Mouse (Mus musculus) liver, embryonic 11.5 days (tissue): ENCODE data around the gene Nek8. TPM values are rescaled to one million over a fixed set of nuclear protein-coding genes. Genes with fewer than 3 reads are reported as not detected.

Experiments used
- ATAC-seq: fragments of 200-750 bp; cut with Nextera tagmentation; replicated peaks from 2 replicates; pipeline ENCODE4 v1.8.0; 2017; ENCODE audit warnings: moderate number of reproducible peaks, mild to moderate bottlenecking, moderate TSS enrichment, moderate library complexity; ENCODE audit not compliant: low FRiP score
- DNase-seq: peaks from one replicate; pipeline ENCODE4 v3.0.0-alpha.2; 2017; ENCODE audit warnings: low spot score
- H3K27ac ChIP-seq: fragments of 300-500 bp; sonication (generic); 2 replicates; pipeline ENCODE4 v1.5.1; 2014; ENCODE audit warnings: mild to moderate bottlenecking, low read depth, low read length, control low read depth
- H3K27me3 ChIP-seq: fragments of 300-500 bp; sonication (generic); replicated peaks from 2 replicates; pipeline ENCODE4 v1.6.1; 2014; ENCODE audit warnings: low read length, mixed read lengths; ENCODE audit not compliant: control insufficient read depth, insufficient read depth
- H3K36me3 ChIP-seq: fragments of 300-500 bp; sonication (generic); 2 replicates; pipeline ENCODE4 v1.6.1; 2014; ENCODE audit warnings: mild to moderate bottlenecking, low read length, moderate library complexity, mixed read lengths; ENCODE audit not compliant: control insufficient read depth, insufficient read depth
- H3K4me1 ChIP-seq: fragments of 300-500 bp; sonication (generic); replicated peaks from 2 replicates; pipeline ENCODE4 v1.6.1; 2014; ENCODE audit warnings: low read length, mixed read lengths; ENCODE audit not compliant: control insufficient read depth, insufficient read depth
- H3K4me2 ChIP-seq: fragments of 300-500 bp; sonication (generic); 2 replicates; pipeline ENCODE4 v1.6.1; 2014; ENCODE audit warnings: mild to moderate bottlenecking, control low read depth, moderate library complexity
- H3K4me3 ChIP-seq: fragments of 300-500 bp; sonication (generic); 2 replicates; pipeline ENCODE4 v1.5.1; 2014; ENCODE audit warnings: low read depth, low read length, control low read depth
- H3K9ac ChIP-seq: fragments of 300-500 bp; sonication (generic); 2 replicates; pipeline ENCODE4 v1.6.1; 2014; ENCODE audit warnings: low read depth, low read length, control low read depth
- H3K9me3 ChIP-seq: fragments of 300-500 bp; sonication (generic); 2 replicates; pipeline ENCODE4 v1.6.1; 2016; ENCODE audit warnings: low read length, inconsistent platforms, mixed read lengths; ENCODE audit not compliant: control insufficient read depth
- WGBS: fragments of 180-500 bp; shearing (Covaris S2); extraction: QIAGEN DNeasy Blood & Tissue Kit; methylation state at CpG from one replicate; pipeline ENCODE4 v1.1.7; 2014; 5-methylcytosine and 5-hydroxymethylcytosine counted together
- polyA plus RNA-seq: library from polyadenylated mRNA; unstranded; fragments of >200 nt; fragmentation: Nextera tagmentation; extraction: Ambion mirVana; gene quantifications from 2 replicates; pipeline ENCODE4 v1.2.1, GENCODE M21; 2014

Nek8 gene
- polyA plus RNA-seq, 1 experiment from 2014 or later = 14.3 TPM

DNA sequence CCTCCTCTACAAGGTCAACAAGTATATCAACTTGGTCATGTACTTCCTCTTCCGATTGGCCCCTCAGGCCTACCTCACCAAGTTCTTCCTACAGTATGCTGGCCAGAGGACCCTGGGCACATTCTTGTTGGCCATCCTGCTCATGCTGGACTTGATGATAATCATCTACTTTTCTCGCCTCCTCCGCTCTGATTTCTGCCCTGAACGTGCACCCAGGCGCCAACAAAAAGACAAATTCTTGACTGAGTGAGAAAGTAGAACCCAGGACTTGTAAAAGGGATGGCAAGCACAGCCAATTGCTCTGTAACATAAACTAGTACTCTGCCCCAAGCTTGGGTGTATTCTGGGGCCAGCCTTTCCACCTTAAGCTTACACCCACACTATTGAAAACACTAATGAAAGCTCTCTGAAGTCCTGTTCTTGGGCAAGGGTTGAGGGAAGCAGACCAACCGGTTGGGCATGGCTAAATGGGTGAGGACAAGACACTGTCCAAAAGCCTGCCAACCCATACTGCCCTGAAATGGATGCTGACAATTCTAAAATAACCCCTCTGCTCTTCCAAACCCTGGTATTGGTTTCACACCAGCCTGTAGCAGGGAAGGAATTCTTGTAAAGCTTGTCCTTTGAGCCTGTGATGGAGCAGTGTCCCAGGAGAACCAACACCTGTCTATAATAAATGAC, 3.7 kb upstream of the Nek8 start:
- peak overlapping the region; percentile 98 for H3K4me3 ChIP-seq
- 35% methylated on average over 6 of the region's 6 CpGs for WGBS
- H3K9ac ChIP-seq = peak overlapping the region; percentile 95
- peak overlapping the region; percentile 56 for H3K27ac ChIP-seq
- H3K9me3 ChIP-seq = no peaks in the 10 kb centered on the region
- no peak for ATAC-seq
- H3K4me2 ChIP-seq = peak overlapping the region; percentile 92
- DNase-seq = no peak
- H3K36me3 ChIP-seq = peaks cover 26% of the 10 kb centered on the region
- no peaks in the 10 kb centered on the region for H3K27me3 ChIP-seq
- H3K4me1 ChIP-seq = peaks cover 20% of the 10 kb centered on the region

GRCm38 (mm10) chr11:78179438-78179999, 3.0 kb upstream of the Nek8 start:
- H3K4me2 ChIP-seq = peak overlapping the region; percentile 92
- H3K9me3 ChIP-seq = no peaks in the 10 kb centered on the region
- WGBS = 14% methylated on average over 8 of the region's 8 CpGs
- peaks cover 24% of the 10 kb centered on the region for H3K4me1 ChIP-seq
- H3K36me3 ChIP-seq = peaks cover 26% of the 10 kb centered on the region
- peak overlapping the region; percentile 98 for H3K27ac ChIP-seq
- H3K27me3 ChIP-seq = no peaks in the 10 kb centered on the region
- DNase-seq (no peak), ATAC-seq (no peak)
- H3K9ac ChIP-seq = peak overlapping the region; percentile 95
- peak overlapping the region; percentile 98 for H3K4me3 ChIP-seq

DNA sequence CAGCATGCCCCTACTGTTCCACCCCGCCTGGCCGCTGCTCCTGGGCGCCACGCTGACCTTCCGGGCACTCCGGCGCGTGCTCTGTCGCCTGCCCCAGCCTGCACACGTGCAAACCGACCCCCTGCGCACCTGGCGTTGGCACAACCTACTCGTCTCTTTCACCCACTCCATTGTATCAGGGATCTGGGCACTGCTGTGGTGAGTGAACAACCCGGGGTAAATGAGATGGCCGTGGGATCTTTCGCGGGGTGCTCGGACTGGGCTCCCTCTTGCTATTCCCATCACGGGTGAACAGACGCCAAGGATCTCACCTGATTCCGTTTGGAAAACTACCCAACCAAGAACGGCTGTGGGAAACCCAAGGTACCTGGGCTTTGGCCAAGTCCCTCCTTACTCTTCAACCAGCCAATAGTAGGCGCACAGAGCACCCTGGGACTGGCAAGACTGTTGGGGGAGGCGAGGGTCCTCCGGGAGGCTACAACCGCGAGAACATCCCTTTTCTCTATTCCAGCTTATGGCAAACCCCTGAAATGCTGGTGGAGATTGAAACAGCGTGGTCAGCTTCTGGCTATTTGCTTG, 2.5 kb upstream of the Nek8 start:
- peaks cover 26% of the 10 kb centered on the region for H3K36me3 ChIP-seq
- peak overlapping the region; percentile 98 for H3K4me3 ChIP-seq
- H3K9ac ChIP-seq = peak overlapping the region; percentile 95
- DNase-seq = peak; percentile 88
- peaks cover 24% of the 10 kb centered on the region for H3K4me1 ChIP-seq
- H3K4me2 ChIP-seq = peak overlapping the region; percentile 92
- peak overlapping the region; percentile 98 for H3K27ac ChIP-seq
- 1% methylated on average over 29 of the region's 29 CpGs for WGBS
- H3K9me3 ChIP-seq = no peaks in the 10 kb centered on the region
- ATAC-seq = peak; percentile 6; the same call in 1 of the 2 replicates
- H3K27me3 ChIP-seq = no peaks in the 10 kb centered on the region

DNA sequence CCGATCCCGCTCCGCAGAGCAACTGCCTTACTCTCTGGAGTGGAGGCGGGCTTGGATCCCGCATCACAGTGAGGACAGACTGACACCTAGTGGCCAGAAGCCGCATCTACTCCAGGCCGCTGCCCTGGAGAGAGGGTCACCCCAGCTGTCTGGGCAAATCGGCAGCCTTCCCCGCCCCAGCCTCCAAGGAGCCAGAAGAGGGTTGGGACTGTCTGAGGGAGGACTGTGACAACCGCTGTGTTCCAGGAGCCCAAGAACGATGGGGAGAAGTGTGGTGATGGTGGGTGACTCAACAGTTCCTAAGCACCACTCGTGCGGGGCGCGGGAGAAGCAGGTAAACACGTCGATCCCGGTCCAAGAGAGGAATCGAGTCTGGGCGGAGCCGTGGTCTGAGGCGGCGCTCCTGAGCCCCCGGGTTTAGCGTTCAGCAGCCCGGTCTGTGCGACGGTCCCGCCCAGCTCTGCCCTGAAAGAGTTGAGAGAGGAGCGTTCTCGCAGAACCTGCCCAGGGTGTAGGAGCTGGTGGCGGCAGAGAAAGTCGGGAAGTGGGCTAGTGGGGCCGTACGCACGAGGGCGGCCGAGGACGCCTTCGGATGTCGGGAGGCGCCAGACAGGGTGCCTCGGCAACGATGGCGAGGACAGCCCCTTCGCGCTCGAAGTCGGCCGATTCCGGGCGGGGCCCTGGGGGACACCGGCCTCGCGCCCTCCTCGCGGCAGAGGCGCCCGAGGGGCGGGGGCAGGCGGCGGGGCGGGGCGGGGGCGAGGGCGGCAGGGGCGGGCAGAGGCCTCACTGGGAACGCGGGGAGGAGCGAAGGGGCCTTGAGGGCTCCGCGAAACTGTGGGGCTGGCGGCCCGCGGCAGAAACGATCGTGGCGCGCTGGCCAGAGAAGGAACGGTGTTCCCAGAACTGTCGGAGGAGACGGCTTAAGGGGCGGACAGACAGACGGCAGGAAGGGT, 1.7 kb upstream of the Nek8 start:
- peaks cover 24% of the 10 kb centered on the region for H3K4me1 ChIP-seq
- DNase-seq (peak; percentile 96), ATAC-seq (peak; percentile 78)
- H3K36me3 ChIP-seq = peaks cover 26% of the 10 kb centered on the region
- no peaks in the 10 kb centered on the region for H3K9me3 ChIP-seq
- under 1% methylated on average over 70 of the region's 84 CpGs for WGBS
- H3K4me3 ChIP-seq = peak overlapping the region; percentile 98
- H3K9ac ChIP-seq = peak overlapping the region; percentile 95
- peak overlapping the region; percentile 98 for H3K27ac ChIP-seq
- peak overlapping the region; percentile 92 for H3K4me2 ChIP-seq
- no peaks in the 10 kb centered on the region for H3K27me3 ChIP-seq

DNA sequence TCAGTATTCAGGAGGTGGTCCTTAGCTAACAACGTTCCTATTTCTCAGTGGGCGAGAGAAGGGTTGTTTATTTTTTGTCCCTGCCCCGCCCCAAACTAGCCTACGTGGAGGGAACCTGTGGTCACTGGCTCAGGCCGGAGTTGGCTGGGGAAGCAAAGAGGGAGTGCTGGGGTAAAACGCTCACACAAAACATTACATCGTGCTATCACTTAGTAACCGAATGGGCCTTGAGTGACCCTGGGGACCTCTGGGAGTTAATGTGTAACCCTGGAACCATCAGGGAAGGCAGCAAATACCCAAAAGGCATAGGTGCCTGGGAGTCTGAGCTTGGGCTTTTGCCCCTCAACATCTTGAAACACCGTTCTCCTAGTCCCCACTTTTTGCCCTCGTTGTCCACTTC, 962 bp upstream of the Nek8 start:
- DNase-seq (no peak), ATAC-seq (peak; percentile 11; the same call in 1 of the 2 replicates)

GRCm38 (mm10) chr11:78176905-78177331, 443 bp upstream of the Nek8 start:
- Histone ChIP-seq H3K9ac (peak overlapping the region; percentile 95), H3K27me3 (no peaks in the 10 kb centered on the region), H3K4me3 (peak overlapping the region; percentile 98), H3K4me2 (peak overlapping the region; percentile 92), H3K4me1 (peaks cover 23% of the 10 kb centered on the region), H3K27ac (peak overlapping the region; percentile 98), H3K9me3 (no peaks in the 10 kb centered on the region), H3K36me3 (peaks cover 25% of the 10 kb centered on the region)
- DNase-seq (no peak), ATAC-seq (no peak)
- under 1% methylated on average over 23 of the region's 23 CpGs for WGBS

More for the DNA sequence above, 962 bp upstream of the Nek8 start:
- WGBS = under 1% methylated on average over 10 of the region's 10 CpGs
- H3K9me3 ChIP-seq = no peaks in the 10 kb centered on the region
- H3K4me3 ChIP-seq = peak overlapping the region; percentile 98
- H3K27ac ChIP-seq = peak overlapping the region; percentile 98
- H3K27me3 ChIP-seq = no peaks in the 10 kb centered on the region
- H3K4me2 ChIP-seq = peak overlapping the region; percentile 92
- peaks cover 24% of the 10 kb centered on the region for H3K4me1 ChIP-seq
- peaks cover 26% of the 10 kb centered on the region for H3K36me3 ChIP-seq
- H3K9ac ChIP-seq = peak overlapping the region; percentile 95

DNA sequence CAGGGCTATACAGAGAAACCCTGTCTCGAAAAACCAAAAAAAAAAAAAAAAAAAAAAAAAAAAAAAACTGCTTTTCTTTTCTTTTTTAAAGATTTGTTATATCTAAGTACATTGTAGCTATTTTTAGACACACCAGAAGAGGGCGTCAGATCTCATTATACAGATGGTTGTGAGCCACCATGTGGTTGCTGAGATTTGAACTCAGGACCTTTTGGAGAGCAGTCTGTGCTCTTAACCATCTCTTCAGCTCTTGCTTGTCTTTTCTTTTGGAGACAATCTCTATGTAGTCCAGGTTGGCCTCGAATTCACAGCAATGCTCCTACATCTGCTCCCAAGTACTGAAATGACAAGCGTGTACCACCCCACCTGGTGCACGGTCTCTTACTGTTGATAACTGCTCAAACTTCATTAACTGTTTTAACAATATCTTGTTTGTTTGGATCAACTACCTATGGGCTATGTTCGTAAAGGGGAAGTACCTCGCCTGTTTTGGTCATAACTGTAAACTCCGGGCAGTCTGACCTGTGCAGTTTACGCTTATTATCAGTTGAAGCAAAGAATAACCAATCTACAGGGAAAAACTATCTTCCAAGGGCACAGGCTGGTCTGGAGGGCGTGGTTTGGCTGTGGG, 589 bp downstream of the Nek8 start:
- peak overlapping the region; percentile 95 for H3K9ac ChIP-seq
- peaks cover 16% of the 10 kb centered on the region for H3K4me1 ChIP-seq
- H3K27me3 ChIP-seq = no peaks in the 10 kb centered on the region
- 3% methylated on average over 9 of the region's 10 CpGs for WGBS
- peaks cover 16% of the 10 kb centered on the region for H3K36me3 ChIP-seq
- ATAC-seq = no peak; the same call in 1 of the 2 replicates
- H3K4me3 ChIP-seq = peak overlapping the region; percentile 98
- H3K4me2 ChIP-seq = peak overlapping the region; percentile 92
- DNase-seq = no peak
- H3K27ac ChIP-seq = peak overlapping the region; percentile 98
- H3K9me3 ChIP-seq = no peaks in the 10 kb centered on the region

- Histone ChIP-seq H3K4me1 (peaks cover 17% of the 10 kb centered on the region), H3K4me2 (no peak overlapping the region), H3K27ac (no peak overlapping the region)
Observed at GRCm38 (mm10) chr11:78174506-78174905, 2.0 kb downstream of the Nek8 start.

More at GRCm38 (mm10) chr11:78174506-78174905, 2.0 kb downstream of the Nek8 start:
- H3K4me3 ChIP-seq = no peak overlapping the region
- no peaks in the 10 kb centered on the region for H3K27me3 ChIP-seq
- ATAC-seq (no peak), DNase-seq (no peak)
- peaks cover 3% of the 10 kb centered on the region; the same call in 1 of the 2 replicates for H3K36me3 ChIP-seq
- WGBS = 87% methylated on average over 3 of the region's 3 CpGs
- H3K9ac ChIP-seq = no peak overlapping the region
- H3K9me3 ChIP-seq = no peaks in the 10 kb centered on the region
